Mouse (Mus musculus) hindbrain, embryonic 12.5 days (tissue): ENCODE data around the gene Tceal9. TPM values are rescaled to one million over a fixed set of nuclear protein-coding genes. Genes with fewer than 3 reads are reported as not detected.

Experiments used
- ATAC-seq: fragments of 200-750 bp; cut with Nextera tagmentation; 2 replicates; pipeline ENCODE4 v1.8.0; 2017; ENCODE audit warnings: moderate TSS enrichment; ENCODE audit not compliant: low FRiP score
- H3K27ac ChIP-seq: fragments of 300-500 bp; sonication (generic); 2 replicates; pipeline ENCODE4 v1.5.1; 2016; ENCODE audit warnings: mild to moderate bottlenecking
- H3K27me3 ChIP-seq: fragments of 300-500 bp; sonication (generic); 2 replicates; pipeline ENCODE4 v1.6.1; 2016; ENCODE audit warnings: mild to moderate bottlenecking
- H3K36me3 ChIP-seq: fragments of 300-500 bp; sonication (generic); 2 replicates; pipeline ENCODE4 v1.6.1; 2016; ENCODE audit warnings: mild to moderate bottlenecking
- H3K4me1 ChIP-seq: fragments of 300-500 bp; sonication (generic); 2 replicates; pipeline ENCODE4 v1.6.1; 2016
- H3K4me2 ChIP-seq: fragments of 300-500 bp; sonication (generic); replicated peaks from 2 replicates; pipeline ENCODE4 v1.6.1; 2016; ENCODE audit warnings: mild to moderate bottlenecking
- H3K4me3 ChIP-seq: fragments of 300-500 bp; sonication (generic); 2 replicates; pipeline ENCODE4 v1.5.1; 2016; ENCODE audit warnings: mild to moderate bottlenecking
- H3K9ac ChIP-seq: fragments of 300-500 bp; sonication (generic); 2 replicates; pipeline ENCODE4 v1.6.1; 2016; ENCODE audit warnings: mild to moderate bottlenecking, moderate library complexity
- H3K9me3 ChIP-seq: fragments of 300-500 bp; sonication (generic); replicated peaks from 2 replicates; pipeline ENCODE4 v1.6.1; 2016; ENCODE audit warnings: mild to moderate bottlenecking
- WGBS: fragments of 180-500 bp; shearing (Covaris S2); methylation state at CpG from one replicate; pipeline ENCODE4 v1.1.7; 2016; 5-methylcytosine and 5-hydroxymethylcytosine counted together
- polyA plus RNA-seq: library from polyadenylated mRNA; unstranded; fragments of >200 nt; fragmentation: Nextera tagmentation; extraction: Ambion mirVana; gene quantifications from 2 replicates; pipeline ENCODE4 v1.2.1, GENCODE M21; 2016

The Tceal9 gene
- polyA plus RNA-seq, 1 experiment from 2014 or later: 411 TPM

GRCm38 (mm10) chrX:136277577-136277976 lies 32.7 kb downstream of the Tceal9 start:
- H3K4me2 ChIP-seq: no peak overlapping the region
- H3K27me3 ChIP-seq: peaks cover 4% of the 10 kb centered on the region; the same call in 1 of the 2 replicates
- H3K9ac ChIP-seq: no peak overlapping the region
- H3K4me1 ChIP-seq: no peaks in the 10 kb centered on the region
- no peaks in the 10 kb centered on the region for H3K36me3 ChIP-seq
- ATAC-seq: no peak
- 84% methylated on average over 7 of the region's 7 CpGs for WGBS
- no peak overlapping the region for H3K4me3 ChIP-seq
- no peaks in the 10 kb centered on the region for H3K9me3 ChIP-seq
- H3K27ac ChIP-seq: no peak overlapping the region

GRCm38 (mm10) chrX:136278401-136278800 lies 33.5 kb downstream of the Tceal9 start:
- Histone ChIP-seq H3K27me3 (peaks cover 4% of the 10 kb centered on the region; the same call in 1 of the 2 replicates), H3K9ac (no peak overlapping the region), H3K4me1 (no peaks in the 10 kb centered on the region), H3K4me2 (no peak overlapping the region), H3K36me3 (no peaks in the 10 kb centered on the region), H3K27ac (no peak overlapping the region), H3K4me3 (no peak overlapping the region), H3K9me3 (no peaks in the 10 kb centered on the region)
- no peak for ATAC-seq

- 86% methylated on average over 5 of the region's 5 CpGs for WGBS
- ATAC-seq: no peak
- no peaks in the 10 kb centered on the region for H3K9me3 ChIP-seq
Measured at GRCm38 (mm10) chrX:136279410-136279809, 34.5 kb downstream of the Tceal9 start.

GRCm38 (mm10) chrX:136290817-136291281 lies 46.0 kb downstream of the Tceal9 start:
- peak; percentile 97 for ATAC-seq
- Histone ChIP-seq H3K4me1 (no peaks in the 10 kb centered on the region), H3K9ac (no peak overlapping the region), H3K4me2 (peak overlapping the region; percentile 42), H3K27me3 (no peaks in the 10 kb centered on the region), H3K9me3 (no peaks in the 10 kb centered on the region), H3K27ac (peak overlapping the region; percentile 78), H3K4me3 (no peak overlapping the region), H3K36me3 (no peaks in the 10 kb centered on the region)
- 28% methylated on average over 8 of the region's 8 CpGs for WGBS

More at GRCm38 (mm10) chrX:136279410-136279809, 34.5 kb downstream of the Tceal9 start:
- H3K4me1 ChIP-seq: no peaks in the 10 kb centered on the region
- H3K27ac ChIP-seq: no peak overlapping the region
- no peak overlapping the region for H3K9ac ChIP-seq
- no peaks in the 10 kb centered on the region for H3K36me3 ChIP-seq
- peaks cover 4% of the 10 kb centered on the region; the same call in 1 of the 2 replicates for H3K27me3 ChIP-seq
- no peak overlapping the region for H3K4me3 ChIP-seq
- H3K4me2 ChIP-seq: no peak overlapping the region

Other genes with a start within 250 kb of the Tceal9 start
- gene Arxes1, start 211.7 kb upstream of the Tceal9 start, polyA plus RNA-seq: 55.4 and 61.5 TPM in 2 replicates
- 351 and 371 TPM in 2 replicates for gene Bex2, start 176.8 kb upstream of the Tceal9 start, polyA plus RNA-seq
- gene Nxf3, start 159.8 kb upstream of the Tceal9 start, polyA plus RNA-seq: not detected in 2 replicates
- gene Bex4, start 106.1 kb upstream of the Tceal9 start, polyA plus RNA-seq: 71.4 and 77.7 TPM in 2 replicates
- 168 and 189 TPM in 2 replicates for gene Tceal8, start 72.7 kb upstream of the Tceal9 start, polyA plus RNA-seq
- gene Tceal5, start 41.2 kb upstream of the Tceal9 start, polyA plus RNA-seq: 13.9 and 16.1 TPM in 2 replicates
- gene Tceal7, start 30.3 kb upstream of the Tceal9 start, polyA plus RNA-seq: 2.1 and 7.2 TPM in 2 replicates
- gene Bex1, start 29.6 kb upstream of the Tceal9 start, polyA plus RNA-seq: 100 TPM in 2 replicates
- gene Bex3, start 25.2 kb downstream of the Tceal9 start, polyA plus RNA-seq: 656 and 680 TPM in 2 replicates